Mouse (Mus musculus) layer of hippocampus, postnatal 25 days (tissue): ENCODE results near the gene Ptch1. TPM values are rescaled to one million over a fixed set of nuclear protein-coding genes. Genes with fewer than 3 reads are reported as not detected.

Experiments used
- DNase-seq, 2 experiments: peaks; one replicate each; pipeline ENCODE4 v3.0.0; 2022; ENCODE audit warnings: mixed read lengths in 2 of 2, low spot score in 1 of 2; ENCODE audit errors: extremely low spot score in 1 of 2
- total RNA-seq, 2 experiments: library from RNA; stranded (reverse); gene quantifications; 2 replicates each; pipeline ENCODE4 v1.2.3; 2021

The Ptch1 gene
- total RNA-seq, 2 experiments from 2014 or later: 39.9 to 47.9 TPM

- DNase-seq: no peak
Measured at GRCm38 (mm10) chr13:63541510-63541909, 31.9 kb downstream of the Ptch1 start.

GRCm38 (mm10) chr13:63540584-63540983, 32.8 kb downstream of the Ptch1 start:
- DNase-seq: no peak

- no peak for DNase-seq
Measured at GRCm38 (mm10) chr13:63534981-63535380, 38.4 kb downstream of the Ptch1 start.

- no peak for DNase-seq
Measured at GRCm38 (mm10) chr13:63530857-63531256, 42.5 kb downstream of the Ptch1 start.

- no peak for DNase-seq
Measured at GRCm38 (mm10) chr13:63530371-63530764, 43.0 kb downstream of the Ptch1 start.

- DNase-seq: no peak
Measured at GRCm38 (mm10) chr13:63529602-63530370, 43.6 kb downstream of the Ptch1 start.

GRCm38 (mm10) chr13:63528852-63529251, 44.5 kb downstream of the Ptch1 start:
- DNase-seq: no peak

GRCm38 (mm10) chr13:63528164-63528675, 45.2 kb downstream of the Ptch1 start:
- DNase-seq: no peak

GRCm38 (mm10) chr13:63525571-63526197, 47.7 kb downstream of the Ptch1 start:
- DNase-seq: no peak

GRCm38 (mm10) chr13:63524608-63525570, 48.5 kb downstream of the Ptch1 start:
- peak; percentile 27 to 33 for DNase-seq

- DNase-seq: no peak
Measured at GRCm38 (mm10) chr13:63524061-63524460, 49.3 kb downstream of the Ptch1 start.

- no peak for DNase-seq
Measured at GRCm38 (mm10) chr13:63522832-63523231, 50.6 kb downstream of the Ptch1 start.

- no peak for DNase-seq
Measured at GRCm38 (mm10) chr13:63520110-63520509, 53.3 kb downstream of the Ptch1 start.

- DNase-seq: no peak
Measured at GRCm38 (mm10) chr13:63516535-63516934, 56.9 kb downstream of the Ptch1 start.

- no peak for DNase-seq
Measured at GRCm38 (mm10) chr13:63515542-63515941, 57.9 kb downstream of the Ptch1 start.

GRCm38 (mm10) chr13:63514931-63515360, 58.5 kb downstream of the Ptch1 start:
- DNase-seq: no peak

- no peak for DNase-seq
Measured at GRCm38 (mm10) chr13:63513374-63514098, 59.9 kb downstream of the Ptch1 start.

GRCm38 (mm10) chr13:63512411-63512810, 61.0 kb downstream of the Ptch1 start:
- no peak for DNase-seq

- no peak for DNase-seq
Measured at GRCm38 (mm10) chr13:63507821-63508220, 65.6 kb downstream of the Ptch1 start.

GRCm38 (mm10) chr13:63507001-63507556, 66.3 kb downstream of the Ptch1 start:
- DNase-seq: no peak
